Mouse (Mus musculus) gastrocnemius, postnatal 36 days (tissue): Measurements from ENCODE around the gene Gps2. TPM values are rescaled to one million over a fixed set of nuclear protein-coding genes. Genes with fewer than 3 reads are reported as not detected.
"Not testable (repeated sequence)": the region's sequence is repeated elsewhere in the genome, so short reads cannot be mapped to it uniquely, and the experiment has no call there.

Experiments used
- DNase-seq, 2 experiments: peaks; one replicate each; pipeline ENCODE4 v3.0.0; 2022
- intact Hi-C: fragments of 180-260 bp; cut with DNase I; formaldehyde crosslinking; loops from one replicate; pipeline ENCODE4 v1.15.1; 2025
- microRNA-seq, 2 experiments: library from miRNA; unstranded; fragments of <30 nt; microRNA quantifications; one replicate each; pipeline ENCODE4 v1.2.0; 2021
- total RNA-seq, 2 experiments: library from RNA; stranded (reverse); gene quantifications; 2 replicates each; pipeline ENCODE4 v1.2.3; 2021

Gps2 gene
- total RNA-seq, 2 experiments from 2014 or later, result 33.9 to 42.5 TPM

GRCm38 (mm10) chr11:69950807-69951459 is 37.2 kb downstream of the Gps2 start:
- no peak for DNase-seq
- intact Hi-C loops, result no loop called here

DNA sequence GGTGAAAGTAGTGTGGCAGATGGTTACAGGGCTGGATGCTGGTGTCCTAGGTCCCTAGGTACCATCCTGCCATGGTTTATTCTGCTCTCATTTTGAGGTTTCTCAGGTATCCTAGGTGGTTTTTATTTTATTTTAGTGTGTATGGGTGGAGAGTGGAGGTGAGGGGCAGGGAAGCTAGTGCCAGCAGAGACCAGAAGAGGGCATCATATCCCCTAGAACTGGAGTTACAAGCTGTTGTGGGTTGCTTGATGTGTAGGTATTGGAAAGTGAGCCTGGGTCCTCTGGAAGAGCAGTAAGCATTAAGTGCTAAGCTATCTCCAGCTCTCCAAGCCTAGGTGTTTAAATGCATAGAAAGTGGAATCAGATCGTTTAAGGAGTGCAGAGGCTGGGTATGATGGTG is 38.6 kb downstream of the Gps2 start:
- intact Hi-C loops, result no loop called here

GRCm38 (mm10) chr11:69953267-69953915 is 39.7 kb downstream of the Gps2 start:
- intact Hi-C loops, result no loop called here
- no peak for DNase-seq

More for the DNA sequence above, 38.6 kb downstream of the Gps2 start:
- no peak for DNase-seq

DNA sequence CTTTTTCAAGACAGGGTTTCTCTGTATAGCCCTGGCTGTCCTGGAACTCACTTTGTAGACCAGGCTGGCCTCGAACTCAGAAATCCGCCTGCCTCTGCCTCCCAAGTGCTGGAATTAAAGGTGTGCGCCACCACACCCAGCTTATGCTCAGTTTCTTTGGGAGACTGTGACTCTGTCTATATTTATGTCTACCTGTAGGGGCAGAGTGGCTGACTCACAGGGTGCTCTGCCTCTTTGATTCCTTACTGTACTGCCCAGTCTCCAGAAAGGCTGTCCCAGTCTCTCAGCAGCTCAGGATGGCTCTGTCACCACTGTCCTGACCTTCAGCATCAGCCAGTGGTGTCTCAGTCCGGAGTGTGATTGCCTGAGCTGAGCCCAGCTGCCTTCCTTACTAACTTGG is 41.9 kb downstream of the Gps2 start:
- intact Hi-C loops, result not testable (repeated sequence)

DNA sequence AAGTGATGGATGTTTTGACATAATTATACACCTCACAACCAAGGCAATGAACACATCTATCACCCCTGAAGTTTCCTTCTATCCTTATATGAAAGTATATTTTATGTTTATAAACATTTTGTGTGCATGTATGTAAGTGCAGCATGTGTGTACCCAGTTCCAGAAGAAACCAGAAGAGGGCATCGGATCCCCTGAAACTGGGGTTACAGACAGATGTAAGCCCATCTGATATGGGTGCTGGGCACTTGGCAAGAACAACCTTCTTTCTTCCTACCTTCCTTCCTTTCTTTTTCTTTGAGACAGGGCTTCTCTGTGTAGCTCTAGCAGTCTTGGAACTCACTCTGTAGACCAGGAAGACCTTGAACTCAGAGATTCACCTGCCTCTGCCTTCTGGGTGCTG is 42.5 kb downstream of the Gps2 start:
- intact Hi-C loops, result no loop called here
- no peak for DNase-seq

More for the DNA sequence above, 41.9 kb downstream of the Gps2 start:
- not testable (repeated sequence) for DNase-seq

DNA sequence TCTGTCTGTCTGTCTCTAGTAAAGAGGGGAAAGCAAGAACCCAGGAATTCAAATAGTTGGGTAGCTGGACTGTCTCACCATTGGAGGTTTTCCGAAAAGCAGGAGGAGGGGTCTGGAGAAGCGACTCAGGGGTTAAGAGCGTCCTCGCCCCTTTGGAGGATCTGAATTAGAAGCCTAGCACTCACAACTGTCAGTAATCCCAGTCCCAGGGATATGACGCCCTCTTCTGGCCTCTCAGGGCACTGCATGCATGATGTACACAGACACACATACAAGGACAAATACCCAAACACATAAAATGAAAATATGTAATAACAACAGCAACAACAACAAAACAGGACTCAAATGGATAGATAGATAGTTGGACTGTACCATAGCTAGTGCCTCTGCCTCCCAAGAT is 46.9 kb downstream of the Gps2 start:
- no peak for DNase-seq
- intact Hi-C loops, result no loop called here

GRCm38 (mm10) chr11:69961841-69962240 is 48.2 kb downstream of the Gps2 start:
- intact Hi-C loops, result no loop called here
- no peak for DNase-seq

DNA sequence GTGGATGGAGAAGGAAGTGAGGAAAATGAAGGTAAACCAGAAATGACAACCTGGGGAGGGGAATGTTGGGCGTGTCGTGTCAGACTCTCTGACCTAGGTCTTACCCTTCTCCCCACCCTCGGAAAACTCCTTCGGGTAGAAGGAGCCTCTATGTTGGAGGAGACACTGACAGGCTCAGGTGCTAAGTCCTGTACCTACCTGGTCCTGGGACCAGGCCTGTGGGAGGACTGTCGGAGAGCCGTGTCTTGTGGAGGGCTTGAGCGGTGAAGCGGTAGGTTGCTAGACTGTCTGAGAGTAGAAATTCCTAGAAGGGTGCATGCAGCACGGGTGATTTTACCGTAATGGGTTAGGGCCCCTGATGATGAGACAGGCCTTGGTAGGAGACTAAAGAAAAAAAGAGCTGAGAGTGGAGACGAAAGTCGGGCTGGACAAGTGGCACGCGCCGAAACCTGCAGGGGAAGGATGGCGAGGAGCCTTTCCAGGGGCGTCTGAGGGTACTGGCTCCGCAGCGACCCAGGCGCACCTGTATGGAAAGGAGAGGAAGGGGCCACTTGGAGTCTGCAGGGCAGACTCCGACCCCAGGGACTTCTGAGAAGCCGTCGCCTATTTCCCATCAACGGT is 51.1 kb downstream of the Gps2 start, which contains the start of gene Cldn7:
Gene Cldn7 (plus strand): TSS at position 130 of the 621 bp plus-strand sequence.
- DNase-seq, result no peak
- intact Hi-C loops, result no loop called here

DNA sequence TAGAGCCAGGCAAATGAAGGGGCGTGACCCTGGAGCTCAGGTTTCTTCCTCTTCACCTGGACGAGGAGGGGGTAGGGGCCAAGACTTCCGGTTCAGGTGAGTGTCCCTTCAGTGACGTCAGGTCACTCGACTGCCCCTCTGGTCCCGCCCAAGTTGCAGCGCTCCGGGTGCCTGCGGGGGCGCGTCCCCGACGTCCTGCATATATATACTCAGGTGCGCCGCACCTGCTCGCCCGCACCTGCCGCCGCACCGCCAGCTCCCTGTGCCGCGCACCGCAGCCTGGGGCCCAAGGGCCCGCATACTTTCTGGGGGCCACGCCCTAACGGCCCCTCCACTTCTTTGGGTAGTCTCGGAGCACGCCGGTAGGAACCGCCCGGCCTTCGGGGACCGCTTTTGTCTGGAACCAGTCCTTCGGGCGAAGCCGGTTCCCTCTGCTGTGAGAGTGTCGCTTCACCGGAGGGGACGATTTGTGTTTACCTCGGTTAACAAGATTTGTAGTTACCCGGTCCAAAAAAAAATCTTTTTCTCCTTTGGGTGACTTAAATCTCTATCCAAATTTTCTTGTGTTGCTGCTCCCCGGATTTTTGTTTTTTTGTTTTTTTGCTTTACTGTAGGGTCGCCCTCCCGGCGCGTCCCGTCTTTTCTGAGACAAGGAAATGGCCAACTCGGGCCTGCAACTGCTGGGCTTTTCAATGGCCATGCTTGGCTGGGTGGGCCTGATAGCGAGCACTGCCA is 51.8 kb downstream of the Gps2 start:
- no peak for DNase-seq
- intact Hi-C loops, result no loop called here

Small RNAs within 50 kb of the gene (microRNA-seq; reads per million reads assigned to microRNA genes)
- 0 reads per million in 2 experiments for gene Mir6924

Other genes starting within 250 kb of the Gps2 start
- gene Cd68, start 247.7 kb upstream of the Gps2 start, total RNA-seq, result 1 to 10 TPM; 2.6 to 3.2 TPM
- 100 to 1,000 TPM in 1 of 2 experiments, 10 to 100 TPM in 1; 74.1 to 103 TPM for gene Eif4a1, start 241.5 kb upstream of the Gps2 start, total RNA-seq
- 10 to 100 TPM; 22.7 TPM for gene Senp3, start 231.8 kb upstream of the Gps2 start, total RNA-seq
- gene Tnfsf13, start 228.1 kb upstream of the Gps2 start, total RNA-seq, result under 1 TPM; 0.39 to 0.92 TPM
- 10 to 100 TPM in 1 of 2 experiments, 1 to 10 TPM in 1; 8.6 to 10.4 TPM for gene Tnfsf12, start 218.0 kb upstream of the Gps2 start, total RNA-seq
- 1 to 10 TPM; 1.3 to 1.5 TPM for gene Tnfsfm13, start 217.8 kb upstream of the Gps2 start, total RNA-seq
- 10 to 100 TPM; 28.7 to 29.2 TPM for gene Polr2a, start 155.3 kb upstream of the Gps2 start, total RNA-seq
- gene Slc35g3, start 151.9 kb upstream of the Gps2 start, total RNA-seq, result not detected
- gene Zbtb4, start 148.0 kb upstream of the Gps2 start, total RNA-seq, result 10 to 100 TPM; 24.3 to 26.2 TPM
- gene Chrnb1, start 117.9 kb upstream of the Gps2 start, total RNA-seq, result 10 to 100 TPM; 29.2 to 33.1 TPM
- 1 to 10 TPM; 4.6 to 4.8 TPM for gene Fgf11, start 112.0 kb upstream of the Gps2 start, total RNA-seq
- gene Tmem102, start 108.3 kb upstream of the Gps2 start, total RNA-seq, result under 1 TPM; 0.12 to 0.20 TPM
- not detected for gene Gm39566, start 98.6 kb upstream of the Gps2 start, total RNA-seq
- not detected for gene Spem2, start 95.4 kb upstream of the Gps2 start, total RNA-seq
- gene Spem1, start 91.7 kb upstream of the Gps2 start, total RNA-seq, result not detected
- gene Nlgn2, start 76.1 kb upstream of the Gps2 start, total RNA-seq, result 1 to 10 TPM; 2.4 to 2.9 TPM
- 100 to 1,000 TPM; 104 to 140 TPM for gene Tmem256, start 75.4 kb upstream of the Gps2 start, total RNA-seq
- gene Plscr3, start 67.5 kb upstream of the Gps2 start, total RNA-seq, result 10 to 100 TPM; 10.6 to 11.2 TPM
- gene Tnk1, start 55.2 kb upstream of the Gps2 start, total RNA-seq, result not detected
- not detected for gene Tmem95, start 35.9 kb upstream of the Gps2 start, total RNA-seq
- gene Kctd11, start 32.5 kb upstream of the Gps2 start, total RNA-seq, result 1 to 10 TPM; 1.3 to 1.5 TPM
- 1 to 10 TPM in 1 of 2 experiments, under 1 TPM in 1; 0.27 to 1.1 TPM for gene Acap1, start 18.3 kb upstream of the Gps2 start, total RNA-seq
- under 1 TPM in 1 of 2 experiments, not detected in 1; 0.59 TPM for gene 2810408A11Rik, start 12.9 kb upstream of the Gps2 start, total RNA-seq
- gene Neurl4, start 12.8 kb upstream of the Gps2 start, total RNA-seq, result 10 to 100 TPM; 22.9 to 23.1 TPM
- gene Eif5a, start 8.1 kb downstream of the Gps2 start, total RNA-seq, result 100 to 1,000 TPM; 402 to 432 TPM
- gene Ybx2, start 21.9 kb downstream of the Gps2 start, total RNA-seq, result 10 to 100 TPM in 1 of 2 experiments, 1 to 10 TPM in 1; 5.4 to 10.6 TPM
- 100 to 1,000 TPM; 382 to 407 TPM for gene Slc2a4, start 34.3 kb downstream of the Gps2 start, total RNA-seq
- gene Cldn7, start 50.9 kb downstream of the Gps2 start, total RNA-seq, result not detected
- 100 to 1,000 TPM; 171 to 246 TPM for gene Ctdnep1, start 67.3 kb downstream of the Gps2 start, total RNA-seq
- gene Elp5, start 68.6 kb downstream of the Gps2 start, total RNA-seq, result 10 to 100 TPM; 29.0 to 34.6 TPM
- gene Gabarap, start 77.3 kb downstream of the Gps2 start, total RNA-seq, result 100 to 1,000 TPM; 142 to 178 TPM
- 10 to 100 TPM; 12.6 to 16.5 TPM for gene Phf23, start 81.9 kb downstream of the Gps2 start, total RNA-seq
- gene Dvl2, start 86.7 kb downstream of the Gps2 start, total RNA-seq, result 1 to 10 TPM; 3.3 to 4.6 TPM
- gene Acadvl, start 101.5 kb downstream of the Gps2 start, total RNA-seq, result 100 to 1,000 TPM; 320 to 384 TPM
- gene Dlg4, start 103.1 kb downstream of the Gps2 start, total RNA-seq, result 1 to 10 TPM; 4.9 to 6.5 TPM
- gene Asgr1, start 140.2 kb downstream of the Gps2 start, total RNA-seq, result not detected
- not detected for gene Asgr2, start 178.8 kb downstream of the Gps2 start, total RNA-seq
- 1 to 10 TPM; 1.1 to 1.2 TPM for gene Mgl2, start 216.4 kb downstream of the Gps2 start, total RNA-seq
- gene Clec10a, start 242.3 kb downstream of the Gps2 start, total RNA-seq, result 1 to 10 TPM; 1.8 to 2.0 TPM